Mouse (Mus musculus) hindbrain, embryonic 15.5 days (tissue): ENCODE measurements around the gene Bmp2k. TPM values are rescaled to one million over a fixed set of nuclear protein-coding genes. Genes with fewer than 3 reads are reported as not detected.
A peak's percentile ranks its signal among the peaks of the same experiment; 100 is the strongest.

Source experiments
- ATAC-seq: fragments of 200-750 bp; cut with Nextera tagmentation; 2 replicates; pipeline ENCODE4 v1.8.0; 2017; ENCODE audit warnings: low read depth, moderate number of reproducible peaks, moderate TSS enrichment; ENCODE audit not compliant: low FRiP score
- H3K27ac ChIP-seq: fragments of 300-500 bp; sonication (generic); replicated peaks from 2 replicates; pipeline ENCODE4 v1.5.1; 2015; ENCODE audit warnings: mild to moderate bottlenecking, inconsistent platforms
- H3K27me3 ChIP-seq: fragments of 300-500 bp; sonication (generic); 2 replicates; pipeline ENCODE4 v1.6.1; 2015; ENCODE audit warnings: control low read depth, inconsistent platforms
- H3K36me3 ChIP-seq: fragments of 300-500 bp; sonication (generic); 2 replicates; pipeline ENCODE4 v1.6.1; 2015; ENCODE audit warnings: control low read depth, inconsistent platforms
- H3K4me1 ChIP-seq: fragments of 300-500 bp; sonication (generic); replicated peaks from 2 replicates; pipeline ENCODE4 v1.6.1; 2015; ENCODE audit warnings: control low read depth, inconsistent platforms
- H3K4me2 ChIP-seq: fragments of 300-500 bp; sonication (generic); 2 replicates; pipeline ENCODE4 v1.6.1; 2015; ENCODE audit warnings: moderate library complexity, mild to moderate bottlenecking, inconsistent platforms
- H3K4me3 ChIP-seq: fragments of 300-500 bp; sonication (generic); 2 replicates; pipeline ENCODE4 v1.5.1; 2015; ENCODE audit warnings: mild to moderate bottlenecking, inconsistent platforms
- H3K9ac ChIP-seq: fragments of 300-500 bp; sonication (generic); 2 replicates; pipeline ENCODE4 v1.6.1; 2015; ENCODE audit warnings: inconsistent platforms
- H3K9me3 ChIP-seq: fragments of 300-500 bp; sonication (generic); 2 replicates; pipeline ENCODE4 v1.6.1; 2016; ENCODE audit warnings: control low read depth, inconsistent platforms
- WGBS: fragments of 180-500 bp; shearing (Covaris S2); methylation state at CpG from one replicate; pipeline ENCODE4 v1.1.7; 2015; 5-methylcytosine and 5-hydroxymethylcytosine counted together
- polyA plus RNA-seq: library from polyadenylated mRNA; unstranded; fragments of >200 nt; fragmentation: Nextera tagmentation; extraction: Ambion mirVana; gene quantifications from 2 replicates; pipeline ENCODE4 v1.2.1, GENCODE M21; 2015

Bmp2k gene
- polyA plus RNA-seq, 1 experiment from 2014 or later, result 9.9 TPM

- H3K9me3 ChIP-seq, result no peaks in the 10 kb centered on the region
- H3K36me3 ChIP-seq, result 0 out of 2 replicates have a peak, but pooled peaks cover 1% of the 10 kb centered on the region
- no peak for ATAC-seq
- H3K27ac ChIP-seq, result no peak overlapping the region
- no peak overlapping the region for H3K9ac ChIP-seq
- WGBS, result 91% methylated on average over 11 of the region's 11 CpGs
- peaks cover 3% of the 10 kb centered on the region; the same call in 1 of the 2 replicates for H3K4me1 ChIP-seq
- H3K4me3 ChIP-seq, result no peak overlapping the region
- no peak overlapping the region for H3K4me2 ChIP-seq
- no peaks in the 10 kb centered on the region for H3K27me3 ChIP-seq
These were observed 78.1 kb downstream of the Bmp2k start for GRCm38 (mm10) chr5:97075476-97076151.

DNA sequence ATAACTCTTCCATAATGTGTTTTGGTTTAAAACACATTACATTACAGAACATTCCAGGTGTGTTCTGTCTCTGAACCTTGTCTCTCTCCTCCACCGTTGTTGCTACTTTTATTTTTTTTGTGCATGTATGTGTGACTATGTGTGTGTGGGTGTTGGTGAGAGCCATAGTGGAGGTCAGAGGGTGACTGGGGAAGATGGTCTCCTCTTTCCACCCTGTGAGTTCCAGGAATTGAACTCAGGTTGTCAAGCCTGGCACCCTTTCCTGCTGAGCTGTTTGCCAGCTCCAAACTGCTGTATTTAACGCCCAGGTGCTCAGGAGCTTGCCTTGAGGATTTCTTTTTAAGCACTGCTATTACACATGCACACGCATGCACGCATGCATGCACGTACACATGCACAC lies 78.7 kb downstream of the Bmp2k start:
- H3K4me1 ChIP-seq, result peaks cover 3% of the 10 kb centered on the region; the same call in 1 of the 2 replicates
- H3K27me3 ChIP-seq, result no peaks in the 10 kb centered on the region
- no peaks in the 10 kb centered on the region for H3K36me3 ChIP-seq
- H3K9me3 ChIP-seq, result no peaks in the 10 kb centered on the region
- no peak for ATAC-seq
- no peak overlapping the region for H3K27ac ChIP-seq
- WGBS, result 95% methylated on average over 5 of the region's 5 CpGs
- H3K9ac ChIP-seq, result no peak overlapping the region
- no peak overlapping the region for H3K4me2 ChIP-seq
- H3K4me3 ChIP-seq, result no peak overlapping the region

GRCm38 (mm10) chr5:97077676-97078075 lies 80.2 kb downstream of the Bmp2k start:
- no peaks in the 10 kb centered on the region for H3K9me3 ChIP-seq
- H3K4me2 ChIP-seq, result no peak overlapping the region
- H3K4me3 ChIP-seq, result no peak overlapping the region
- no peak overlapping the region for H3K9ac ChIP-seq
- H3K36me3 ChIP-seq, result no peaks in the 10 kb centered on the region; the same call in 1 of the 2 replicates
- no peaks in the 10 kb centered on the region for H3K27me3 ChIP-seq
- H3K4me1 ChIP-seq, result peaks cover 3% of the 10 kb centered on the region; the same call in 1 of the 2 replicates
- H3K27ac ChIP-seq, result no peak overlapping the region
- peak; percentile 47; the same call in 1 of the 2 replicates for ATAC-seq
- WGBS, result 52% methylated on average over 7 of the region's 7 CpGs

DNA sequence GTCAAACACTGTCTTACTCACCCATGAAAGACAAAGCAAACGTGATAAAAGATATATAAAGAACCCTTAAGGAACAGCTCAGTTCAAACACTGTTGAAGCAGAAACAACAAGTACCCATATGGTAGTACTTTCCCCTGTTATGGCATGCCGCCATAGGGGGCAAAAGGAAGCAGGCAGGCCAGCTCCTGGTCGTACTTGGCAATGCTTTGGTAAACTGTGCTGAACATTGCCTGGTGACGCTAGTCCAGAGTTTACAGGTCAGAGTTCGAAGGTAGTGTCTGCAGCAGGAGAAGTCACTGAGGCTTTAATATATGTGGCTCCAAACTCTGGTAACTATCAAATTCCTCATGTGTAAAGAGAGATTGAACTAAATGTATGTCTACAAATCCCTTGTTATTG lies 81.2 kb downstream of the Bmp2k start:
- peaks cover 3% of the 10 kb centered on the region; the same call in 1 of the 2 replicates for H3K4me1 ChIP-seq
- H3K4me3 ChIP-seq, result no peak overlapping the region
- H3K27ac ChIP-seq, result no peak overlapping the region
- H3K9ac ChIP-seq, result no peak overlapping the region
- H3K36me3 ChIP-seq, result no peaks in the 10 kb centered on the region; the same call in 1 of the 2 replicates
- H3K9me3 ChIP-seq, result no peaks in the 10 kb centered on the region
- 77% methylated on average over 5 of the region's 5 CpGs for WGBS
- H3K27me3 ChIP-seq, result no peaks in the 10 kb centered on the region
- no peak overlapping the region for H3K4me2 ChIP-seq
- ATAC-seq, result no peak

DNA sequence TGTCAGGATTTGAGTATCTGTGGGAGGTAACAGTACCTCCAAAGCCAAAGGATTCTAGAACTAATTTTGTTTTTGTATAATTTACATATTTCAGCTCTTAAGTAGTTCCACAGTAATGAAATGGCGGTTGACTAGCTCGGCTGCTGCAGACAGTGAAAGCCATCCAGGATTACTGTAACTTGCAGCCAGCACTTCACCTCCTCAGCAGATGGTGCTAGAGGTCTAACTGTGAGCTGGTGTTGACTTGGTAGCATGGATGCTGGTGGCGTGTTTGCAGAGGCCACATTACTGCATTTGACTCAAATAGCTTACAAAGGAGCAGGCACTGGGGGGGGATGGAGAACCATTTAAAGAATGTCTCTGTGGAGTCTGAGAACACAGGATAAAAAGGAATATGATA lies 84.0 kb downstream of the Bmp2k start:
- no peak overlapping the region for H3K4me2 ChIP-seq
- peaks cover 3% of the 10 kb centered on the region; the same call in 1 of the 2 replicates for H3K4me1 ChIP-seq
- H3K4me3 ChIP-seq, result no peak overlapping the region
- peaks cover 14% of the 10 kb centered on the region for H3K36me3 ChIP-seq
- WGBS, result 64% methylated on average over 3 of the region's 3 CpGs
- ATAC-seq, result 0 out of 2 replicates have a peak, but pooled peaks have one; percentile 48
- H3K9ac ChIP-seq, result no peak overlapping the region
- H3K27ac ChIP-seq, result no peak overlapping the region
- no peaks in the 10 kb centered on the region for H3K27me3 ChIP-seq
- H3K9me3 ChIP-seq, result no peaks in the 10 kb centered on the region

GRCm38 (mm10) chr5:97083701-97084100 lies 86.2 kb downstream of the Bmp2k start:
- WGBS, result 92% methylated on average over 6 of the region's 6 CpGs
- no peak for ATAC-seq
- H3K9me3 ChIP-seq, result no peaks in the 10 kb centered on the region
- H3K27me3 ChIP-seq, result no peaks in the 10 kb centered on the region
- no peaks in the 10 kb centered on the region for H3K4me1 ChIP-seq
- H3K27ac ChIP-seq, result no peak overlapping the region
- peaks cover 31% of the 10 kb centered on the region for H3K36me3 ChIP-seq
- H3K4me3 ChIP-seq, result no peak overlapping the region
- no peak overlapping the region for H3K4me2 ChIP-seq
- H3K9ac ChIP-seq, result no peak overlapping the region

DNA sequence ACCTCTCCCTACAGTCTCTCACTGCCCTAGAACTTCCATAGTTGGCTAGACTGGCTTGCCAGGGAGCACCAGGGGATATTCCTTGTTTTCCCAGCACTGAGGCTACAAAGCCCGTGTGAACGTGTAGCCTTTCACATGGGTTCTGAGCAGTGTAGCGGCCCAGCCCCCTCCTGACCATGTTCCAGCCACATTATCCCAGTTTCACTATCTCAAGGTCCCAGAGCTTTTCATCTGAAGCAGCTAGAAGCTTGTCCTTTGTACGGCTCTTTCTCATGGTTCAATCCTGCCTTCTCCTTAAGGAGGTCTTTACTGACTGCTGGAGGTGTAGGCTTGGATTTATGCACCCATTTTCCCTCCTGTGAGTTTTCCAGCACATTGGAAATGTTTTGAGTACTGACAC lies 87.1 kb downstream of the Bmp2k start:
- peaks cover 31% of the 10 kb centered on the region for H3K36me3 ChIP-seq
- no peaks in the 10 kb centered on the region for H3K4me1 ChIP-seq
- ATAC-seq, result no peak
- WGBS, result 95% methylated on average over 4 of the region's 4 CpGs
- H3K4me2 ChIP-seq, result no peak overlapping the region
- no peaks in the 10 kb centered on the region for H3K27me3 ChIP-seq
- H3K4me3 ChIP-seq, result no peak overlapping the region
- no peak overlapping the region for H3K27ac ChIP-seq
- H3K9me3 ChIP-seq, result no peaks in the 10 kb centered on the region
- no peak overlapping the region for H3K9ac ChIP-seq

DNA sequence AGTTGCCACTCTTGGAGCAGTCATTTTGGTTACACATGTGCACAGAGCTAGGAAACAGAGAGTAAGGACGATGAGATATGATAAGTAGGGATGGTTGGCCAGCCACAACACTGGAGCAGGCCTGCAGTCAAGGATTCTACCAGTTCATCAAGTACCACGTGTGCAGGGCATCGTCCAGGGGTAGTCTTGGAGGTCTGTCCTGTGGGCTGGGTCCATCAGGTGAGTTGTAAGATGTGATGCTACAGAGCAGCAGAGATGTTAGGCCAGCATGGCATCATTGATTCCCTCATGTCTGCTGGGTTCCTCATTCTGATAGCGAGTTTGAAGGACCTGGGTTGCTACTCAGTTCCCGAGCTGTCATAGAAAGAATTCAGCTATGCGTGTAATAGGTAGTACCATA lies 87.6 kb downstream of the Bmp2k start:
- Histone ChIP-seq H3K9ac (no peak overlapping the region), H3K36me3 (peaks cover 31% of the 10 kb centered on the region), H3K4me1 (no peaks in the 10 kb centered on the region), H3K4me2 (no peak overlapping the region), H3K27me3 (no peaks in the 10 kb centered on the region), H3K27ac (no peak overlapping the region), H3K4me3 (no peak overlapping the region), H3K9me3 (no peaks in the 10 kb centered on the region)
- 97% methylated on average over 6 of the region's 6 CpGs for WGBS
- no peak for ATAC-seq

DNA sequence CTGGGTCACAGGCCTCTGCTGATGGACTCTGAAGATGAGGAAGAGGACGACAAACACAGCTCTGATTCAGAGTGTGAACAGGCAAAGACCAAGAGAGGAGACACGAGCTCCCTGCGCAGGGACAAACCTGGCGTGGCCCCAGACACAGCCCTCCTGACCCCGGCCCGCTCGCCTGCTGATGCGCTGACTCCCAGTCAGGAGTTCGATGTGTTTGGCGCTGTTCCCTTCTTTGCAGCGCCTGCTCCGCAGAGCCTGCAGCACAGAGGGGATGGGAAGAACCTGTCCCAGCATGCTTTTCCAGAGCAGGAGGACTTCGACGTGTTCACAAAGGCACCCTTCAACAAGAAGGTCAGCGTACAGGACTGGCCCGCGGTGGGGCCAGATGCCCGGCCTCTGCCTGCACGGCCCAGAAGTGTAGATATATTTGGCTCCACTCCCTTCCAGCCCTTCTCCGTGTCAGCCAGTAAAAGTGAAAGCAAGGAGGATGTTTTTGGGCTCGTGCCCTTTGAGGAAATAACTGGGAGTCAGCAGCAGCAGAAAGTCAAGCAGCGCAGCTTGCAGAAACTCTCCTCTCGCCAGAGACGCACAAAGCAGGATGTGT lies 89.6 kb downstream of the Bmp2k start:
- no peak overlapping the region for H3K4me2 ChIP-seq
- H3K4me1 ChIP-seq, result no peaks in the 10 kb centered on the region
- WGBS, result 93% methylated on average over 24 of the region's 24 CpGs
- no peaks in the 10 kb centered on the region for H3K9me3 ChIP-seq
- no peak for ATAC-seq
- no peak overlapping the region for H3K27ac ChIP-seq
- H3K4me3 ChIP-seq, result no peak overlapping the region
- H3K27me3 ChIP-seq, result no peaks in the 10 kb centered on the region
- H3K36me3 ChIP-seq, result peaks cover 36% of the 10 kb centered on the region
- no peak overlapping the region for H3K9ac ChIP-seq

GRCm38 (mm10) chr5:97087746-97088145 lies 90.3 kb downstream of the Bmp2k start:
- Histone ChIP-seq H3K4me1 (no peaks in the 10 kb centered on the region), H3K4me2 (no peak overlapping the region), H3K36me3 (peaks cover 36% of the 10 kb centered on the region), H3K9ac (no peak overlapping the region), H3K9me3 (no peaks in the 10 kb centered on the region), H3K27me3 (no peaks in the 10 kb centered on the region), H3K4me3 (no peak overlapping the region), H3K27ac (no peak overlapping the region)
- 94% methylated on average over 16 of the region's 16 CpGs for WGBS
- ATAC-seq, result no peak

DNA sequence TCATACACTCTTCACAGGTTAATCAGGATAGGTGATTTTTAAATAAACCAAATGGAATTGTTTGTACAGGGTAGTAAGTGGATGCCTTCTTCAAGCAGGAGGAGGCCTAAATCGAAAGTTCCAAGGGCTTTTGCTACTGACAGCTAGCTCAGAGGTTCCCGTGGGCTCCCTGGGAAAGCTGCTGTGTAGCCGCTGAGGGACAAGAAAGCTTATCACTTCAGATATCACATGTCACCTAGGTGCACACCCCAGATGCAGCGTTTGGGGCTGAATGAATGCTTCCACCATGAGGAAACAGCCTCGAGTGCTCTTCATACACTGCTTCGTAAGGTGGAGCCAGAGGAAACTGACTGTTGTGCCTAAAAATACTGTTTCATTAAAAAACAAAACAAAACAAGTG lies 90.7 kb downstream of the Bmp2k start:
- peaks cover 36% of the 10 kb centered on the region for H3K36me3 ChIP-seq
- 86% methylated on average over 6 of the region's 6 CpGs for WGBS

DNA sequence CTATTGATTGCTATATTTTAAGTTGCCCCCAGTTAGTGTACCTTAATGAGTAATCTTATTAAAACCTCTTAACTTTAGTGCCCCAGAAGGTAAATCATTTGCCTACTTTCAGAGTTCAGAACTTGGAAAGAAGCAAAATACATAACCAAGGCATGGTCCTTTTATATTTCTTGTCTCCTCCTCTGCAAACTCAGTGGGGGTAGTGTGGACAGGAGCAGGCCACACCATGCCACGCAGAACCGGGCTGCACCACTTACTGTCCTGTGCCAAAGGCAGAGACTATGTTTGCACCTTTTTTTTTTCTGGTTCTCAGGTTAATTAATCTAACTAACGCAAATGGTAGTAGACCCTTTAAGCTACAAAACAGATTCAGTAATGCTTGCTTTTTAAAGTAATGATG lies 91.9 kb downstream of the Bmp2k start:
- ATAC-seq, result no peak

More for the DNA sequence above, 90.7 kb downstream of the Bmp2k start:
- no peak for ATAC-seq
- no peaks in the 10 kb centered on the region for H3K9me3 ChIP-seq
- H3K4me3 ChIP-seq, result no peak overlapping the region
- H3K4me1 ChIP-seq, result no peaks in the 10 kb centered on the region
- no peak overlapping the region for H3K27ac ChIP-seq
- H3K9ac ChIP-seq, result no peak overlapping the region
- no peaks in the 10 kb centered on the region for H3K27me3 ChIP-seq
- H3K4me2 ChIP-seq, result no peak overlapping the region

More for the DNA sequence above, 91.9 kb downstream of the Bmp2k start:
- Histone ChIP-seq H3K27me3 (no peaks in the 10 kb centered on the region), H3K4me2 (no peak overlapping the region), H3K4me1 (no peaks in the 10 kb centered on the region), H3K4me3 (no peak overlapping the region), H3K9ac (no peak overlapping the region), H3K27ac (no peak overlapping the region), H3K36me3 (peaks cover 36% of the 10 kb centered on the region), H3K9me3 (no peaks in the 10 kb centered on the region)
- 96% methylated on average over 3 of the region's 3 CpGs for WGBS
